30 mouse cellular contexts compared by ENCODE assay signal in the genomic region with DNA sequence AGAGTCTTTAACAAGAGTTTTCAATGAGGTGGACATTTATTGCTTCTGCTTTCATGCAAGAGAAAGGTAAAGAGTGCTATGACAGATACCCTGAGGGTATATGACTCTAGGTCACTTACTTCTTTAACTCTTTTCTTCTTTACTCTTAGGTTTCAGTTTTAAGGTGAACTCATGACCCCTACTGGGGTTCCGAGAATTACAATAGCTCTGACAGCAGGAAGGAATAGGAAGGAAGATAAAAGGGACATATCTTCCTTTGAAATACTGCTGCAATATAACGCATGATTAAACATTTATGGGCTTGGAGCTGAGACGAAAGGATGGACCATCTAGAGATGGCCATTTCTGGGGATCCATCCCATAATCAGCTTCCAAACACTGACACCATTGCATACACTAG. TPM values are rescaled to one million over a fixed set of nuclear protein-coding genes. Genes with fewer than 3 reads are reported as not detected.
DNase-seq lines count a peak whose midpoint lies in the region; ATAC-seq and TF ChIP-seq lines count a peak whose summit lies in the region.
"Had no signal": no experiment of that assay in that cellular context is flagged by ENCODE, and none has a peak within 500 bp of the region (broad histone marks: within the 10 kb centered on the region; RNA-seq: fewer than 3 reads in every experiment).

No protein-coding gene starts in this region.

- H3K36me3 ChIP-seq in kidney, postnatal 0 days (ENCODE audit: insufficient read depth, low read length) = peaks cover 21% of the 10 kb centered on the region; the same call in 1 of the 2 replicates
- H3K36me3 ChIP-seq in intestine, embryonic 15.5 days = peaks cover 11% of the 10 kb centered on the region; the same call in 1 of the 2 replicates

- 39% methylated on average over 3 of the region's 3 CpGs for WGBS in kidney, postnatal 0 days
- WGBS in intestine, embryonic 15.5 days = 52% methylated on average over 3 of the region's 3 CpGs
- WGBS in lung, adult 2 months = 55% methylated on average over 3 of the region's 3 CpGs

- TF ChIP-seq CTCF in kidney, postnatal 0 days (IDR thresholded peaks at IDR 0.05; ENCODE audit: low read depth) = no peak
- no peak for TF ChIP-seq CTCF in lung, adult 2 months (IDR thresholded peaks at IDR 0.05; ENCODE audit: insufficient read depth, low read length)

- H3K9ac ChIP-seq in kidney, postnatal 0 days (ENCODE audit: low read depth, low read length) = no peak overlapping the region
- no peak overlapping the region for H3K9ac ChIP-seq in intestine, embryonic 15.5 days
- H3K9ac ChIP-seq: embryonic facial prominence, embryonic 15.5 days; forebrain, embryonic 12.5 days; forebrain, postnatal 0 days; heart, embryonic 12.5 days; liver, embryonic 14.5 days; lung, embryonic 14.5 days; neural tube, embryonic 12.5 days had no signal

- peak; percentile 24 for DNase-seq in kidney, postnatal 0 days (ENCODE audit: low spot score)
- no peak for DNase-seq in kidney, postnatal 10 days
- DNase-seq in CD4-positive, CD25-positive, alpha-beta regulatory T cell, adult 2 months (ENCODE audit: low read depth, low spot score) = peak; percentile 31
- DNase-seq in R1 (ENCODE audit: low read depth, low spot score) = peak; percentile 13
- DNase-seq in spleen, postnatal 14 days (ENCODE audit: low spot score in 2 of 2) = no peak
- DNase-seq in lung, adult 2 months = no peak
- DNase-seq: adrenal gland, adult 2 months; adrenal gland, postnatal 36 days; cerebellum, adult 18-20 months; cerebellum, postnatal 10 days; forebrain, postnatal 0 days; heart, adult 2 months; liver; lung, embryonic 14.5 days; lung, postnatal 14 days; right cerebral cortex, postnatal 4 days had no signal

- H3K27ac ChIP-seq in kidney, postnatal 0 days = no peak overlapping the region
- H3K27ac ChIP-seq in intestine, embryonic 15.5 days = no peak overlapping the region
- H3K27ac ChIP-seq: embryonic facial prominence, embryonic 10.5 days; embryonic facial prominence, embryonic 15.5 days; forebrain, embryonic 12.5 days; heart, adult 2 months; hindbrain, embryonic 10.5 days; liver, embryonic 14.5 days; neural tube, embryonic 12.5 days had no signal

- H3K4me3 ChIP-seq in kidney, postnatal 0 days (replicated peaks; ENCODE audit: low read depth, low read length) = no peak overlapping the region
- H3K4me3 ChIP-seq in intestine, embryonic 15.5 days (replicated peaks) = no peak overlapping the region
- H3K4me3 ChIP-seq in lung, adult 2 months (replicated peaks; ENCODE audit: extremely low read depth, low read depth, low read length) = no peak overlapping the region
- H3K4me3 ChIP-seq: embryonic facial prominence, embryonic 10.5 days; embryonic facial prominence, embryonic 15.5 days; forebrain, embryonic 12.5 days; heart, adult 2 months; heart, embryonic 12.5 days; hindbrain, embryonic 10.5 days; neural tube, embryonic 12.5 days had no signal

- no peaks in the 10 kb centered on the region for H3K9me3 ChIP-seq in kidney, postnatal 0 days (replicated peaks; ENCODE audit: low read length)
- no peaks in the 10 kb centered on the region for H3K9me3 ChIP-seq in intestine, embryonic 15.5 days
- H3K9me3 ChIP-seq: embryonic facial prominence, embryonic 10.5 days; embryonic facial prominence, embryonic 15.5 days; forebrain, embryonic 12.5 days; heart, embryonic 12.5 days; hindbrain, embryonic 10.5 days; neural tube, embryonic 12.5 days had no signal

- H3K4me2 ChIP-seq in kidney, postnatal 0 days (ENCODE audit: low read length) = no peak overlapping the region
- no peak overlapping the region for H3K4me2 ChIP-seq in intestine, embryonic 15.5 days (replicated peaks)
- H3K4me2 ChIP-seq: embryonic facial prominence, embryonic 15.5 days; forebrain, embryonic 12.5 days; heart, embryonic 12.5 days; lung, embryonic 14.5 days; midbrain, embryonic 11.5 days; neural tube, embryonic 12.5 days had no signal

- H3K4me1 ChIP-seq in kidney, postnatal 0 days (replicated peaks; ENCODE audit: insufficient read depth, low read length) = no peaks in the 10 kb centered on the region
- no peaks in the 10 kb centered on the region for H3K4me1 ChIP-seq in intestine, embryonic 15.5 days (replicated peaks)
- H3K4me1 ChIP-seq in lung, adult 2 months (ENCODE audit: control insufficient read depth, insufficient read depth, low read length) = no peaks in the 10 kb centered on the region; the same call in 1 of the 2 replicates
- H3K4me1 ChIP-seq: embryonic facial prominence, embryonic 10.5 days; embryonic facial prominence, embryonic 15.5 days; forebrain, embryonic 12.5 days; hindbrain, embryonic 10.5 days; neural tube, embryonic 12.5 days had no signal

- H3K27me3 ChIP-seq in kidney, postnatal 0 days (ENCODE audit: insufficient read depth, low read length) = no peaks in the 10 kb centered on the region
- H3K27me3 ChIP-seq in intestine, embryonic 15.5 days (replicated peaks) = no peaks in the 10 kb centered on the region
- H3K27me3 ChIP-seq: embryonic facial prominence, embryonic 15.5 days; forebrain, embryonic 12.5 days; heart, embryonic 12.5 days; neural tube, embryonic 12.5 days; Patski had no signal

- TF ChIP-seq POLR2A in lung, adult 2 months (IDR thresholded peaks at IDR 0.05; ENCODE audit: borderline replicate concordance, extremely low read depth, low read depth, low read length) = no peak

- ATAC-seq in kidney, postnatal 0 days (replicated peaks; ENCODE audit: low FRiP score, low read depth) = no peak
- peak; percentile 37; the same call in 1 of the 2 replicates for ATAC-seq in megakaryocyte progenitor cell, adult 5-6 weeks (replicated peaks; ENCODE audit: poor library complexity)
- no peak for ATAC-seq in intestine, embryonic 15.5 days
- ATAC-seq: forebrain, postnatal 0 days; hindbrain, embryonic 16.5 days; intestine, postnatal 0 days; midbrain, embryonic 16.5 days; Patski had no signal

RNA-seq across cellular contexts. Expression of gene Anapc10, which starts 13.0 kb away (rescaled TPM):
- 47.4 and 49.5 TPM in 2 replicates for polyA plus RNA-seq in kidney, postnatal 0 days (2015; fragmentation: Nextera tagmentation; extraction: Ambion mirVana)
- 27.1 and 29.3 TPM in 2 replicates for total RNA-seq in megakaryocyte progenitor cell, adult 5-6 weeks (2015)
- total RNA-seq in megakaryocyte progenitor cell, adult 5-6 weeks (2017) = 8.7 and 11.8 TPM in 2 replicates
- 32.3 and 33.4 TPM in 2 replicates for polyA plus RNA-seq in intestine, embryonic 15.5 days (2015; fragmentation: Nextera tagmentation; extraction: Ambion mirVana)
- 0.72 and 1.4 TPM in 2 replicates for polyA plus RNA-seq in lung, adult 2 months (2012; rRNA removed)

RNA-seq across cellular contexts. Expression of gene Abce1, which starts 13.0 kb away (rescaled TPM):
- 62.7 and 69.8 TPM in 2 replicates for polyA plus RNA-seq in kidney, postnatal 0 days (2015; fragmentation: Nextera tagmentation; extraction: Ambion mirVana)
- total RNA-seq in megakaryocyte progenitor cell, adult 5-6 weeks (2015) = 228 and 231 TPM in 2 replicates
- 233 and 244 TPM in 2 replicates for total RNA-seq in megakaryocyte progenitor cell, adult 5-6 weeks (2017)
- polyA plus RNA-seq in intestine, embryonic 15.5 days (2015; fragmentation: Nextera tagmentation; extraction: Ambion mirVana) = 96.9 and 107 TPM in 2 replicates
- polyA plus RNA-seq in lung, adult 2 months (2012; rRNA removed) = 8.0 and 13.0 TPM in 2 replicates

Comparison
In these comparisons a context has a peak if more than half of its experiments do, and no peak if none do; other contexts are left out.
1. DNase-seq: peak in kidney, postnatal 0 days (single experiment), CD4-positive, CD25-positive, alpha-beta regulatory T cell, adult 2 months (single experiment) and R1 (single experiment); none in kidney, postnatal 10 days (single experiment), spleen, postnatal 14 days (0 of 2) and lung, adult 2 months (single experiment).
2. RNA of gene Anapc10, which starts 13.0 kb away (polyA plus RNA-seq): 47.4 to 49.5 TPM in kidney, postnatal 0 days and 32.3 to 33.4 TPM in intestine, embryonic 15.5 days; 0.72 to 1.4 TPM in lung, adult 2 months; every median in the first group is over 10 times any median in the second.